Mouse (Mus musculus) limb, embryonic 14.5 days (tissue): ENCODE results near the gene Gm2564. TPM values are rescaled to one million over a fixed set of nuclear protein-coding genes. Genes with fewer than 3 reads are reported as not detected.
"Not testable (repeated sequence)": the region's sequence is repeated elsewhere in the genome, so short reads cannot be mapped to it uniquely, and the experiment has no call there.

Experiments
- ATAC-seq: fragments of 200-750 bp; cut with Nextera tagmentation; 2 replicates; pipeline ENCODE4 v1.8.0; 2017; ENCODE audit warnings: low read depth, moderate number of reproducible peaks, moderate TSS enrichment; ENCODE audit not compliant: low FRiP score
- DNase-seq: peaks from one replicate; pipeline ENCODE4 v3.0.0-alpha.2; 2015; ENCODE audit warnings: low spot score
- H3K27ac ChIP-seq: fragments of 300-500 bp; sonication (generic); replicated peaks from 2 replicates; pipeline ENCODE4 v1.5.1; 2014; ENCODE audit warnings: low read depth, mild to moderate bottlenecking, low read length, moderate library complexity, mixed read lengths
- H3K27me3 ChIP-seq: fragments of 300-500 bp; sonication (generic); 2 replicates; pipeline ENCODE4 v1.6.1; 2014; ENCODE audit warnings: low read length, mixed read lengths; ENCODE audit not compliant: control insufficient read depth, insufficient read depth
- H3K36me3 ChIP-seq: fragments of 300-500 bp; sonication (generic); 2 replicates; pipeline ENCODE4 v1.6.1; 2014; ENCODE audit warnings: mild to moderate bottlenecking, low read length, moderate library complexity, mixed read lengths; ENCODE audit not compliant: control insufficient read depth, insufficient read depth
- H3K4me1 ChIP-seq: fragments of 300-500 bp; sonication (generic); 2 replicates; pipeline ENCODE4 v1.6.1; 2014; ENCODE audit warnings: antibody characterized with exemption, low read length, mixed read lengths; ENCODE audit not compliant: control insufficient read depth, insufficient read depth
- H3K4me2 ChIP-seq: fragments of 300-500 bp; sonication (generic); replicated peaks from 2 replicates; pipeline ENCODE4 v1.6.1; 2014; ENCODE audit warnings: low read depth, mild to moderate bottlenecking, low read length, moderate library complexity; ENCODE audit not compliant: severe bottlenecking
- H3K4me3 ChIP-seq: fragments of 300-500 bp; sonication (generic); replicated peaks from 2 replicates; pipeline ENCODE4 v1.5.1; 2014; ENCODE audit warnings: low read length
- H3K9ac ChIP-seq: fragments of 300-500 bp; sonication (generic); 2 replicates; pipeline ENCODE4 v1.6.1; 2014; ENCODE audit warnings: mild to moderate bottlenecking, low read depth, low read length, moderate library complexity; ENCODE audit not compliant: severe bottlenecking
- H3K9me3 ChIP-seq: fragments of 300-500 bp; sonication (generic); 2 replicates; pipeline ENCODE4 v1.6.1; 2016; ENCODE audit warnings: low read length; ENCODE audit not compliant: control insufficient read depth
- WGBS: fragments of 180-500 bp; shearing (Covaris S2); extraction: QIAGEN DNeasy Blood & Tissue Kit; methylation state at CpG from one replicate; pipeline ENCODE4 v1.1.7; 2014; 5-methylcytosine and 5-hydroxymethylcytosine counted together
- polyA plus RNA-seq, 2 experiments: library from polyadenylated mRNA; depleted of rRNA in 1 of 2; stranded (reverse) in 1 of 2; unstranded in 1 of 2; fragments of >200 nt; fragmentation: Nextera tagmentation in 1 of 2; extraction: Ambion mirVana in 1 of 2; gene quantifications; 2 replicates each; pipeline versions ENCODE4 v1.2.1 to v1.2.3; 2012 to 2014

The Gm2564 gene
- polyA plus RNA-seq (2012; rRNA removed) (0.16 and 0.36 TPM in 2 replicates), polyA plus RNA-seq (2014; fragmentation: Nextera tagmentation; extraction: Ambion mirVana) (0.37 TPM in 1 of 2 replicates, not detected in the other)

GRCm38 (mm10) chr4:42629419-42629818 is at the start of gene Gm2564:
Gm2564 (plus strand) TSS chr4:42629719.
- H3K27me3 ChIP-seq, H3K4me3 ChIP-seq, H3K4me2 ChIP-seq, H3K9me3 ChIP-seq, H3K9ac ChIP-seq, H3K27ac ChIP-seq, H3K4me1 ChIP-seq, ATAC-seq, DNase-seq, H3K36me3 ChIP-seq: not testable (repeated sequence)
- no CpG with 5 or more reads among the region's 8 CpGs for WGBS

GRCm38 (mm10) chr4:42611895-42612294 is 17.6 kb upstream of the Gm2564 start, which contains the start of gene Gm10591:
Gm10591 (plus strand) TSS chr4:42612195.
- H3K9ac ChIP-seq, H3K9me3 ChIP-seq, H3K27ac ChIP-seq, H3K4me3 ChIP-seq, H3K36me3 ChIP-seq, H3K4me2 ChIP-seq, H3K4me1 ChIP-seq, ATAC-seq, H3K27me3 ChIP-seq, DNase-seq: not testable (repeated sequence)
- WGBS = no CpG with 5 or more reads among the region's 5 CpGs

- ATAC-seq, H3K27ac ChIP-seq, DNase-seq, H3K9ac ChIP-seq, H3K36me3 ChIP-seq, H3K27me3 ChIP-seq, H3K4me3 ChIP-seq, H3K4me1 ChIP-seq, H3K4me2 ChIP-seq, H3K9me3 ChIP-seq: not testable (repeated sequence)
- WGBS = no CpG with 5 or more reads among the region's 9 CpGs
Observed at GRCm38 (mm10) chr4:42654951-42655350, 25.4 kb downstream of the Gm2564 start, which contains the start of gene Ccl27b. Ccl27b (plus strand) TSS chr4:42655251.

- WGBS = no CpG with 5 or more reads among the region's 3 CpGs
- ATAC-seq, H3K4me2 ChIP-seq, DNase-seq, H3K4me1 ChIP-seq, H3K27me3 ChIP-seq, H3K4me3 ChIP-seq, H3K9me3 ChIP-seq, H3K36me3 ChIP-seq, H3K9ac ChIP-seq, H3K27ac ChIP-seq: not testable (repeated sequence)
Observed at GRCm38 (mm10) chr4:42661793-42662192, 32.3 kb downstream of the Gm2564 start, which contains the start of gene Il11ra2. Il11ra2 (minus strand) TSS chr4:42661893.

- not testable (repeated sequence) for H3K27me3 ChIP-seq, ATAC-seq
Observed at GRCm38 (mm10) chr4:42675415-42675814, 45.9 kb downstream of the Gm2564 start.

GRCm38 (mm10) chr4:42679365-42679764 is 49.8 kb downstream of the Gm2564 start:
- not testable (repeated sequence) for H3K27ac ChIP-seq, H3K9me3 ChIP-seq, H3K4me3 ChIP-seq, H3K4me2 ChIP-seq, H3K36me3 ChIP-seq, H3K27me3 ChIP-seq, ATAC-seq, H3K4me1 ChIP-seq, H3K9ac ChIP-seq, DNase-seq
- WGBS = no CpG with 5 or more reads among the region's 7 CpGs

More at GRCm38 (mm10) chr4:42675415-42675814, 45.9 kb downstream of the Gm2564 start:
- H3K4me1 ChIP-seq, H3K4me3 ChIP-seq, H3K9ac ChIP-seq, DNase-seq, H3K9me3 ChIP-seq, H3K4me2 ChIP-seq, H3K36me3 ChIP-seq, H3K27ac ChIP-seq: not testable (repeated sequence)
- WGBS = no CpG with 5 or more reads among the region's 4 CpGs

GRCm38 (mm10) chr4:42680374-42681356 is 51.1 kb downstream of the Gm2564 start:
- DNase-seq, H3K4me3 ChIP-seq, H3K27ac ChIP-seq, H3K9ac ChIP-seq, H3K27me3 ChIP-seq, ATAC-seq, H3K4me1 ChIP-seq, H3K9me3 ChIP-seq, H3K4me2 ChIP-seq, H3K36me3 ChIP-seq: not testable (repeated sequence)
- no CpG with 5 or more reads among the region's 32 CpGs for WGBS
